Mouse (Mus musculus) ES-E14 (cell line): ENCODE measurements around the gene Gga1. TPM values are rescaled to one million over a fixed set of nuclear protein-coding genes. Genes with fewer than 3 reads are reported as not detected.

Experiments
- DNase-seq: peaks from one replicate; pipeline ENCODE4 v3.0.0-alpha.2; 2013; ENCODE audit warnings: low read depth, low spot score
- H3K27ac ChIP-seq: 2 replicates; pipeline ENCODE4 v1.5.1; 2012; ENCODE audit warnings: low read depth, mild to moderate bottlenecking, low read length, moderate library complexity, mixed read lengths; ENCODE audit not compliant: poor library complexity, insufficient read depth, severe bottlenecking
- H3K36me3 ChIP-seq: 2 replicates; pipeline ENCODE4 v1.6.1; 2012; ENCODE audit warnings: mild to moderate bottlenecking, low read length, moderate library complexity, mixed read lengths; ENCODE audit not compliant: control insufficient read depth, poor library complexity, insufficient read depth, severe bottlenecking
- H3K4me1 ChIP-seq, 2 experiments: fragments of 150-350 bp in 1 of 2; sonication (generic) in 1 of 2; 2 replicates each; pipeline ENCODE4 v1.6.1; 2012; ENCODE audit warnings: low read length in 2 of 2, mild to moderate bottlenecking in 1 of 2, mixed read lengths in 1 of 2; ENCODE audit not compliant: control insufficient read depth in 2 of 2, insufficient read depth in 2 of 2, poor library complexity in 1 of 2
- H3K4me3 ChIP-seq, 2 experiments: fragments of 150-350 bp in 1 of 2; sonication (generic) in 1 of 2; 2 replicates each; pipeline ENCODE4 v1.5.1; 2012; ENCODE audit warnings: low read length in 2 of 2, low read depth in 1 of 2, mild to moderate bottlenecking in 1 of 2, mixed read lengths in 1 of 2; ENCODE audit not compliant: insufficient read depth in 1 of 2, poor library complexity in 1 of 2, severe bottlenecking in 1 of 2
- H3K9ac ChIP-seq: 2 replicates; pipeline ENCODE4 v1.6.1; 2012; ENCODE audit warnings: low read depth, mild to moderate bottlenecking, low read length, mixed read lengths; ENCODE audit not compliant: poor library complexity, insufficient read depth, severe bottlenecking
- H3K9me3 ChIP-seq: fragments of 150-350 bp; sonication (generic); 2 replicates; pipeline ENCODE4 v1.6.1; 2012; ENCODE audit warnings: low read depth, mild to moderate bottlenecking, low read length; ENCODE audit not compliant: control insufficient read depth, insufficient read depth
- CHD2 ChIP-seq: IDR thresholded peaks from 2 replicates; pipeline ENCODE4 v1.6.1; 2014; ENCODE audit warnings: mild to moderate bottlenecking, low read depth, low read length, inconsistent platforms
- HCFC1 ChIP-seq: IDR thresholded peaks from 2 replicates; pipeline ENCODE4 v1.6.1; 2012; ENCODE audit warnings: low read length, inconsistent platforms, borderline replicate concordance; ENCODE audit not compliant: insufficient read depth
- MAFK ChIP-seq: IDR thresholded peaks from 2 replicates; pipeline ENCODE4 v1.6.1; 2014; ENCODE audit warnings: mild to moderate bottlenecking, low read depth, low read length, inconsistent platforms; ENCODE audit not compliant: insufficient read depth
- ZC3H11A ChIP-seq: IDR thresholded peaks from 2 replicates; pipeline ENCODE4 v1.6.1; 2012; ENCODE audit warnings: low read depth, mild to moderate bottlenecking, inconsistent platforms, low read length, borderline replicate concordance
- ZNF384 ChIP-seq: IDR thresholded peaks from 2 replicates; pipeline ENCODE4 v1.6.1; 2012; ENCODE audit warnings: low read depth, low read length, inconsistent platforms
- in situ Hi-C, 2 experiments: fragments of 600-800 bp; cut with MboI; formaldehyde crosslinking; loops; one replicate each; pipeline ENCODE4 v1.15.1; 2025; ENCODE audit warnings: low sequenced_read_pairs in 2 of 2, inconsistent platforms in 1 of 2; ENCODE audit not compliant: unreplicated experiment in 2 of 2
- total RNA-seq: library from RNA; depleted of rRNA; stranded (reverse); fragments of 300-350 nt; gene quantifications from 2 replicates; pipeline ENCODE4 v1.2.3, GENCODE M21; 2012

Gene Gga1
- total RNA-seq, 1 experiment: 18.4 TPM

- DNase-seq: no peak
Observed at GRCm38 (mm10) chr15:78835200-78836085, 41.5 kb upstream of the Gga1 start.

DNA sequence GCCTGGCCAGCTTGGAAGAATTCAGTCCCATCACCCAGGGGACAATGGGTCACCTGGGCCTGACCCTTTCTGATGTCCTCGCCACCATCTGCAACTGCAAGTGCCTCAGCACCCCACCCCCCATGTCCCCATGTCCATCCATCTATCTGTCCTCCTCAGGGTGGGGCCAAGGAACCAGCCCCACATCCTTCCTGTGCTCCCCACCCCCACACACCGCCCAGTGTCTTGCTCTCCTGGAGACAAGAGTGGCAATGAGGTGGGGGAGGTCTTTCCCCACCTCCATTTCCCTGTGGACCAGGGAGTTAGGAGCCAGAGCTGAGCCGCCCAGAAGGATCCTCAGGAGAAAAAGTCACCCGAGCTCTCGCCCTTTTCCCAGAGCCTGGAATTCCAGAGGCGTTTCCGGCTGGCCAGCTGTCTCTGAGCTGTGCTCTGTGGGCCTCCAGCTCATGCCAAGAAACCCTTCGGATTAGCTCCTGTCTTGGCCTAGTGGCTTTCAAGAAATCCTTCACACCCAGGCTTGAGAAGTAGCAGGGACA, 40.8 kb upstream of the Gga1 start:
- Histone ChIP-seq H3K36me3 (no peaks in the 10 kb centered on the region), H3K9ac (no peak overlapping the region), H3K27ac (no peak overlapping the region), H3K9me3 (no peaks in the 10 kb centered on the region), H3K4me3 (no peak overlapping the region), H3K4me1 (peaks cover 0 to 22% of the 10 kb centered on the region in 2 experiments; a peak in 2 of 4 replicates)
- TF ChIP-seq ZNF384: no peak
- TF ChIP-seq MAFK: no peak
- DNase-seq: no peak
- in situ Hi-C loops: no loop called here

More at GRCm38 (mm10) chr15:78835200-78836085, 41.5 kb upstream of the Gga1 start:
- no peak overlapping the region for H3K4me3 ChIP-seq
- no peak overlapping the region for H3K27ac ChIP-seq
- no peaks in the 10 kb centered on the region for H3K36me3 ChIP-seq
- no peak for TF ChIP-seq CHD2
- no peak for TF ChIP-seq ZNF384
- TF ChIP-seq HCFC1: no peak
- no peak for TF ChIP-seq MAFK
- TF ChIP-seq ZC3H11A: no peak
- no peak overlapping the region for H3K9ac ChIP-seq
- H3K9me3 ChIP-seq: no peaks in the 10 kb centered on the region
- peaks cover 0 to 22% of the 10 kb centered on the region in 2 experiments; a peak in 2 of 4 replicates for H3K4me1 ChIP-seq
- in situ Hi-C loops: no loop called here

- Histone ChIP-seq H3K9me3 (no peaks in the 10 kb centered on the region), H3K4me1 (peaks cover 5 to 19% of the 10 kb centered on the region in 2 experiments; a peak in 3 of 4 replicates), H3K9ac (no peak overlapping the region), H3K27ac (no peak overlapping the region), H3K4me3 (no peak overlapping the region), H3K36me3 (no peaks in the 10 kb centered on the region)
- TF ChIP-seq HCFC1: no peak
- TF ChIP-seq CHD2: no peak
- TF ChIP-seq ZC3H11A: no peak
- TF ChIP-seq ZNF384: no peak
- TF ChIP-seq MAFK: no peak
- DNase-seq: no peak
- in situ Hi-C loops: no loop called here
Observed at GRCm38 (mm10) chr15:78839744-78840143, 37.2 kb upstream of the Gga1 start.

GRCm38 (mm10) chr15:78840241-78840640, 36.7 kb upstream of the Gga1 start:
- Histone ChIP-seq H3K27ac (no peak overlapping the region), H3K4me3 (no peak overlapping the region)
- in situ Hi-C loops: no loop called here

DNA sequence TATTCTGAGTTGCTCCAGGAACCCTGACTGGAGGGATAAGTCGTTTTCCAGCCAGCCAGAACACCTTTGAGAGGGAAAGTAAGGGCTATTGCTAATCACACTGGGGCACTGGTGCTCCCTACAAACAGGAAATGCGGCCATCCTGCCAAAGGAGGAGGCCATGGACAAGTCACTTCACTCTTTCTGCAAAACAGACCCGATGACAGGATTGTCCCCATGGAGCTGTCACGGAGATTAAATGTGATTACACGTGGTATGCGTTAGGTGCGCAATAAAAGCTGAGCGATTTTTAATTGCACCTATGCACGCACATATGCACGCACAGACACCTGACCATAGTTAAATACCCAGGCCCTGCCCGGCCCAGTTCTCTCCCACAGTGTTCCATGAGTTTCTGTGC, 36.2 kb upstream of the Gga1 start:
- in situ Hi-C loops: no loop called here
- H3K36me3 ChIP-seq: no peaks in the 10 kb centered on the region
- no peaks in the 10 kb centered on the region for H3K9me3 ChIP-seq
- no peak for TF ChIP-seq MAFK
- TF ChIP-seq ZNF384: no peak
- no peak for TF ChIP-seq ZC3H11A
- no peak for TF ChIP-seq CHD2
- TF ChIP-seq HCFC1: no peak
- DNase-seq: no peak
- no peak overlapping the region for H3K4me3 ChIP-seq
- H3K4me1 ChIP-seq: peaks cover 5 to 22% of the 10 kb centered on the region in 2 experiments; a peak in 2 of 4 replicates
- H3K27ac ChIP-seq: no peak overlapping the region
- no peak overlapping the region for H3K9ac ChIP-seq

More at GRCm38 (mm10) chr15:78840241-78840640, 36.7 kb upstream of the Gga1 start:
- Histone ChIP-seq H3K9ac (no peak overlapping the region), H3K36me3 (no peaks in the 10 kb centered on the region), H3K9me3 (no peaks in the 10 kb centered on the region), H3K4me1 (peaks cover 5 to 19% of the 10 kb centered on the region in 2 experiments; a peak in 3 of 4 replicates)
- DNase-seq: no peak
- TF ChIP-seq MAFK: no peak
